Mouse (Mus musculus): Measurements from ENCODE around the gene Anxa5. TPM values are rescaled to one million over a fixed set of nuclear protein-coding genes. Genes with fewer than 3 reads are reported as not detected.

Gene Anxa5
- polyA plus RNA-seq, 1 experiment from 2014 or later: 54.2 TPM

DNA sequence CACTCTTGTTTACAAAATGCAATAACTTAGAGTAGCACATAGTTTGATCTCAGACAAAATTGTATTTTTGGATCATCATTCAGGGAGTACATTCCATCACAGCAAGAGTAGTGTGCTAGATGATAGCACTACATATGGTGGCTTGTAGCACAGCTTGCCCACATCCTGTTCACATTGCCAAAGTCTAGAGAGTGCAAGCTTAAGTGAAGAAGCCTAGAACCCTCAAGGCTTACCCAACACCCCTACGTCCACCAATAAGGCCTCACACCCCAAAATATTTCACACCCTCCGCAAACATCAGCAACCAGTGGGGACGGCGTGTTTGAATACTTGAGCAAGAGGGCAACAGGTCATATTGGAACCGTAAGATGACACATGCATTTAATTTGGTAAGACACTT lies 68.7 kb downstream of the Anxa5 start:
- Histone ChIP-seq H3K9me3 (replicated peaks; ENCODE audit: control insufficient read depth, low read length, poor library complexity, severe bottlenecking) (no peaks in the 10 kb centered on the region), H3K27me3 (ENCODE audit: control insufficient read depth, insufficient read depth, low read depth, low read length) (no peaks in the 10 kb centered on the region), H3K4me2 (ENCODE audit: low read length) (no peak overlapping the region), H3K4me1 (ENCODE audit: control insufficient read depth, insufficient read depth, low read length) (no peaks in the 10 kb centered on the region), H3K27ac (ENCODE audit: low read length) (no peak overlapping the region), H3K36me3 (ENCODE audit: control insufficient read depth, insufficient read depth, low read length) (no peaks in the 10 kb centered on the region), H3K4me3 (ENCODE audit: low read depth, low read length) (no peak overlapping the region), H3K9ac (ENCODE audit: low read depth, low read length) (no peak overlapping the region)
- 97% methylated on average over 5 of the region's 5 CpGs for WGBS
- ATAC-seq: no peak

- Histone ChIP-seq H3K36me3 (ENCODE audit: control insufficient read depth, insufficient read depth, low read length) (no peaks in the 10 kb centered on the region), H3K27ac (ENCODE audit: low read length) (no peak overlapping the region), H3K27me3 (ENCODE audit: control insufficient read depth, insufficient read depth, low read depth, low read length) (no peaks in the 10 kb centered on the region), H3K4me3 (ENCODE audit: low read depth, low read length) (no peak overlapping the region), H3K9ac (ENCODE audit: low read depth, low read length) (no peak overlapping the region), H3K4me2 (ENCODE audit: low read length) (no peak overlapping the region), H3K4me1 (ENCODE audit: control insufficient read depth, insufficient read depth, low read length) (no peaks in the 10 kb centered on the region), H3K9me3 (replicated peaks; ENCODE audit: control insufficient read depth, low read length, poor library complexity, severe bottlenecking) (no peaks in the 10 kb centered on the region)
- no peak for ATAC-seq
- 72% methylated on average over 2 of the region's 2 CpGs for WGBS
Observed at GRCm38 (mm10) chr3:36406340-36406739, 69.4 kb downstream of the Anxa5 start.

- no peak overlapping the region for H3K4me3 ChIP-seq (ENCODE audit: low read depth, low read length)
- no peaks in the 10 kb centered on the region for H3K9me3 ChIP-seq (replicated peaks; ENCODE audit: control insufficient read depth, low read length, poor library complexity, severe bottlenecking)
- no peak overlapping the region for H3K9ac ChIP-seq (ENCODE audit: low read depth, low read length)
- H3K4me2 ChIP-seq (ENCODE audit: low read length): no peak overlapping the region
- H3K27me3 ChIP-seq (ENCODE audit: control insufficient read depth, insufficient read depth, low read depth, low read length): no peaks in the 10 kb centered on the region
- H3K36me3 ChIP-seq (ENCODE audit: control insufficient read depth, insufficient read depth, low read length): no peaks in the 10 kb centered on the region
- no peak for ATAC-seq
- H3K27ac ChIP-seq (ENCODE audit: low read length): no peak overlapping the region
- H3K4me1 ChIP-seq (ENCODE audit: control insufficient read depth, insufficient read depth, low read length): no peaks in the 10 kb centered on the region; the same call in 1 of the 2 replicates
- WGBS: 26% methylated on average over 2 of the region's 2 CpGs
Observed at GRCm38 (mm10) chr3:36401900-36402299, 73.8 kb downstream of the Anxa5 start.

DNA sequence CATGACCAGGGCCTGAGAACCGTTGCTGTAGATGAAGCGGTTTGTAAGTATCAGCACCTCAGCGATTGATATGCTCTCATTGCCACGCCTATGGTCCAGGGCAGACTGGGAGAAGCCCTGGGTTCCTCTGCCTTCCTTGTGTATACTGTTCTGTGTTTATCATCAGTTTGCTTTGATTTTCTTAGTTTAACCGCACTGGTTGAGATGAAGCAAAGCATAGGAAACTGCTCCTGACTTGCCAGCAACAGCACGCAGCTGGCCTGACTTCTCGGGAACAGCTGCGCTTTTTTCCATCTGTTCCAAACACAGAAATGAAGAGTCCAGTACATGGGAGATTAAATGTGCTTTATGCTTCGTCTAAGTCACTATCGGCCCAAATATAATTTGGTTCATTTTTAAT lies 75.0 kb downstream of the Anxa5 start:
- Histone ChIP-seq H3K9ac (ENCODE audit: low read depth, low read length) (no peak overlapping the region), H3K36me3 (ENCODE audit: control insufficient read depth, insufficient read depth, low read length) (no peaks in the 10 kb centered on the region), H3K9me3 (replicated peaks; ENCODE audit: control insufficient read depth, low read length, poor library complexity, severe bottlenecking) (no peaks in the 10 kb centered on the region), H3K27me3 (ENCODE audit: control insufficient read depth, insufficient read depth, low read depth, low read length) (no peaks in the 10 kb centered on the region), H3K4me1 (ENCODE audit: control insufficient read depth, insufficient read depth, low read length) (no peaks in the 10 kb centered on the region; the same call in 1 of the 2 replicates), H3K4me2 (ENCODE audit: low read length) (no peak overlapping the region), H3K27ac (ENCODE audit: low read length) (no peak overlapping the region), H3K4me3 (ENCODE audit: low read depth, low read length) (no peak overlapping the region)
- 78% methylated on average over 10 of the region's 10 CpGs for WGBS
- no peak for ATAC-seq

Small RNA genes within 50 kb of the gene (microRNA-seq; reads per million reads assigned to microRNA genes)
- 0.52 reads per million for gene Mir7009

Other genes with a start within 250 kb of the Anxa5 start
- 0.28 and 0.40 TPM in 2 replicates for gene 1810062G17Rik, start within 50 bp of the Anxa5 start, polyA plus RNA-seq (2015; fragmentation: Nextera tagmentation; extraction: Ambion mirVana)
- 0.30 and 0.35 TPM in 2 replicates for gene Gm11549, start 45.9 kb upstream of the Anxa5 start, polyA plus RNA-seq (2015; fragmentation: Nextera tagmentation; extraction: Ambion mirVana)
- 79.6 and 84.9 TPM in 2 replicates for gene Exosc9, start 76.7 kb upstream of the Anxa5 start, polyA plus RNA-seq (2015; fragmentation: Nextera tagmentation; extraction: Ambion mirVana)
- 17.6 and 23.6 TPM in 2 replicates for gene Ccna2, start 96.3 kb upstream of the Anxa5 start, polyA plus RNA-seq (2015; fragmentation: Nextera tagmentation; extraction: Ambion mirVana)
- 25.8 and 26.7 TPM in 2 replicates for gene Bbs7, start 137.6 kb upstream of the Anxa5 start, polyA plus RNA-seq (2015; fragmentation: Nextera tagmentation; extraction: Ambion mirVana)
- gene Trpc3, start 214.3 kb upstream of the Anxa5 start, polyA plus RNA-seq (2015; fragmentation: Nextera tagmentation; extraction: Ambion mirVana): 8.7 and 9.9 TPM in 2 replicates